Mouse (Mus musculus) kidney, embryonic 16.5 days (tissue): ENCODE data around the gene Zfp85. TPM values are rescaled to one million over a fixed set of nuclear protein-coding genes. Genes with fewer than 3 reads are reported as not detected.
"Not testable (repeated sequence)": the region's sequence is repeated elsewhere in the genome, so short reads cannot be mapped to it uniquely, and the experiment has no call there.

Experiments
- ATAC-seq: fragments of 200-750 bp; cut with Nextera tagmentation; 2 replicates; pipeline ENCODE4 v1.8.0; 2017; ENCODE audit warnings: moderate TSS enrichment; ENCODE audit not compliant: low FRiP score, low TSS enrichment
- H3K27ac ChIP-seq: fragments of 300-500 bp; sonication (generic); 2 replicates; pipeline ENCODE4 v1.5.1; 2014; ENCODE audit warnings: low read length
- H3K27me3 ChIP-seq: fragments of 300-500 bp; sonication (generic); 2 replicates; pipeline ENCODE4 v1.6.1; 2014; ENCODE audit warnings: low read length, control low read depth, mixed read lengths; ENCODE audit not compliant: insufficient read depth
- H3K36me3 ChIP-seq: fragments of 300-500 bp; sonication (generic); 2 replicates; pipeline ENCODE4 v1.6.1; 2014; ENCODE audit warnings: low read length, control low read depth, mixed read lengths; ENCODE audit not compliant: insufficient read depth
- H3K4me1 ChIP-seq: fragments of 300-500 bp; sonication (generic); 2 replicates; pipeline ENCODE4 v1.6.1; 2014; ENCODE audit warnings: low read length, control low read depth, mixed read lengths; ENCODE audit not compliant: insufficient read depth
- H3K4me2 ChIP-seq: fragments of 300-500 bp; sonication (generic); replicated peaks from 2 replicates; pipeline ENCODE4 v1.6.1; 2014; ENCODE audit warnings: low read depth, low read length
- H3K4me3 ChIP-seq: fragments of 300-500 bp; sonication (generic); 2 replicates; pipeline ENCODE4 v1.5.1; 2014; ENCODE audit warnings: mild to moderate bottlenecking, low read length
- H3K9ac ChIP-seq: fragments of 300-500 bp; sonication (generic); replicated peaks from 2 replicates; pipeline ENCODE4 v1.6.1; 2014; ENCODE audit warnings: low read length
- H3K9me3 ChIP-seq: fragments of 300-500 bp; sonication (generic); 2 replicates; pipeline ENCODE4 v1.6.1; 2016; ENCODE audit warnings: low read length, control low read depth
- WGBS: fragments of 180-500 bp; shearing (Covaris S2); extraction: QIAGEN DNeasy Blood & Tissue Kit; methylation state at CpG from one replicate; pipeline ENCODE4 v1.1.7; 2014; 5-methylcytosine and 5-hydroxymethylcytosine counted together
- polyA plus RNA-seq: library from polyadenylated mRNA; unstranded; fragments of >200 nt; fragmentation: Nextera tagmentation; extraction: Ambion mirVana; gene quantifications from 2 replicates; pipeline ENCODE4 v1.2.1, GENCODE M21; 2015

The Zfp85 gene
- polyA plus RNA-seq, result 6.3 and 6.4 TPM in 2 replicates

DNA sequence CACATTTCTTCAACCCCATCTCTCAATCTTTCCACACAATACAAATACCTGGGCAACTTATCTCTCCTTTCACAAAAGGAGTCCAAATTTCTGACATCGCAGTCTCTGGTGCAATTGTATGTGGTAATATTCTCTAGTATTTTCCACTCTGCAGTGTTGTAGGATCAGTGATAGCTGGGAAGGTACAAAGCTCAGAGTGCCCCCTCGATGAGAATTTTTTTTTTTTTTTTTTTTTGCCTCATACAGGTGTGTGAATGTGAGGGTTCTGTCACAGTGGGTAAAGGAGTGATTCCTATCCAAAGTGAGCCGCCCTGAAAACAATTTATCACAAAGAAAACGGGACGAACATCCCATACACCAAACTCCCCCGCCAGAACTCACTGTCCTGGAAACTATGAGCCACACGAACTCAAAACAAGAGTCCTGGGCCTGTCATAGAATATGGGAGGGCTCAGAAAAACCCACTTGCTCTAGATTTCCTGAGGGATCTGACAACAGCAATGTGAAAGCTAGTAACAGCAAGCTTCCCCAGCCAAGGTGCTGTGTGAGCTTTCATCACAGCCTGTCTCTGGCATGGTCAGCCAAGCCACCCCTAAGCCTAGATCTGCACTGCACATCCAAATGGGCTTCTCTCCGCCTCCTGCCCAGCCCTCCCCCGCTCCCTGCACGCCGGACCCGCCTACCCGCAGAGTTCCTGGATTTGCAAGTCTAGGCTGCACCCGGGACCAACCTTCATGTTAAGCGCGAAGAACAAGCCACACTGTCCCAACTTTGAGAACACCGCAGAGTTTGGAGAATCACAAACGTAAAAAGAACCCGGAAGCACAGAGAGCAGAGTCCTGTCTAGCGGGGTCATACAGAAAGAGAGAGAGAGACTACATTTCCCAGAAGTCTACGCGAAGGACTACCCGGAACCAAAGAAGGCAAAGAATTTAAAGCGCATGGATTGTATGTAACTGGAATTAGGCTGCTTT, at the start of gene Zfp85:
Gene Zfp85, minus strand, starts transcription at position 896 of the 974 bp plus-strand sequence.
- 5% methylated on average over 24 of the region's 24 CpGs for WGBS

GRCm38 (mm10) chr13:67799151-67799550, 44.1 kb upstream of the Zfp85 start:
- ATAC-seq, H3K9ac ChIP-seq, H3K4me2 ChIP-seq, H3K27me3 ChIP-seq, H3K9me3 ChIP-seq, H3K36me3 ChIP-seq, H3K27ac ChIP-seq, H3K4me3 ChIP-seq, H3K4me1 ChIP-seq: not testable (repeated sequence)
- WGBS, result 84% methylated on average over 3 of the region's 3 CpGs

More for the DNA sequence above, at the start of gene Zfp85:
- H3K27me3 ChIP-seq, result no peaks in the 10 kb centered on the region
- peaks cover 5% of the 10 kb centered on the region for H3K36me3 ChIP-seq
- no peaks in the 10 kb centered on the region for H3K9me3 ChIP-seq
- peak within 1 kb of the TSS; percentile 57 for H3K4me2 ChIP-seq
- H3K9ac ChIP-seq, result peak within 1 kb of the TSS; percentile 58
- peaks cover 4% of the 10 kb centered on the region; the same call in 1 of the 2 replicates for H3K4me1 ChIP-seq
- H3K27ac ChIP-seq, result peak within 1 kb of the TSS; percentile 74
- ATAC-seq, result peak; percentile 96
- H3K4me3 ChIP-seq, result peak within 1 kb of the TSS; percentile 59

- Histone ChIP-seq H3K4me3 (no peak overlapping the region), H3K36me3 (no peaks in the 10 kb centered on the region), H3K4me1 (no peaks in the 10 kb centered on the region), H3K9ac (no peak overlapping the region), H3K4me2 (no peak overlapping the region), H3K9me3 (no peaks in the 10 kb centered on the region), H3K27me3 (no peaks in the 10 kb centered on the region), H3K27ac (no peak overlapping the region)
- 89% methylated on average over 3 of the region's 3 CpGs for WGBS
- ATAC-seq, result no peak
These were observed 43.6 kb upstream of the Zfp85 start for GRCm38 (mm10) chr13:67798618-67799017.

DNA sequence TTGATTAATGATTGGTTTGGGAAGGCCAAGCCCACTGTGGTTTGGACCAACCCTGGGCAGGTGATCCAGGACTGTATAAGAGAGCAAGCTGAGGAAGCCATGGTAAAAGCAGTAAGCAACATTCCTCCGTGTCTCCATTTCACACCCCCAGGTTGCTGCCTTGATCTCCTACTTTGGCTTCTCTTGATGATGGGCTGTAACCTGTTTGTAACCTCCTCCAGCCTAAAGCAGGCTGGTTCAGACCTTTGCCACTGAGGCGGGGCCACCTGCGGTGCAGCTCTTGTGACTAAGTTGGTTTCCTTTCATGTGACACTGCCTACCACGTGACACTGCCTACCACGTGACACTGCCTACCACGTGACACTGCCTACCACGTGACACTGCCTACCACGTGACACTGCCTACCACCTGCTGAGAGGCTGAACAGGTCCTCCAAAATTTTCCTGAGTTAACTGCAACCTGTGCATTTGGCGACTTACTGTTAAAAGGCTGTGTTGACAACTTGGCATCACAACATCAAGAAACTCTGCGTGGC, 37.0 kb upstream of the Zfp85 start:
- no peak overlapping the region for H3K9ac ChIP-seq
- no peaks in the 10 kb centered on the region for H3K27me3 ChIP-seq
- peaks cover 7% of the 10 kb centered on the region for H3K36me3 ChIP-seq
- ATAC-seq, result no peak
- no peaks in the 10 kb centered on the region for H3K4me1 ChIP-seq
- no peak overlapping the region for H3K4me2 ChIP-seq
- WGBS, result 95% methylated on average over 10 of the region's 10 CpGs
- H3K9me3 ChIP-seq, result peaks cover 12% of the 10 kb centered on the region
- H3K4me3 ChIP-seq, result no peak overlapping the region
- no peak overlapping the region for H3K27ac ChIP-seq

DNA sequence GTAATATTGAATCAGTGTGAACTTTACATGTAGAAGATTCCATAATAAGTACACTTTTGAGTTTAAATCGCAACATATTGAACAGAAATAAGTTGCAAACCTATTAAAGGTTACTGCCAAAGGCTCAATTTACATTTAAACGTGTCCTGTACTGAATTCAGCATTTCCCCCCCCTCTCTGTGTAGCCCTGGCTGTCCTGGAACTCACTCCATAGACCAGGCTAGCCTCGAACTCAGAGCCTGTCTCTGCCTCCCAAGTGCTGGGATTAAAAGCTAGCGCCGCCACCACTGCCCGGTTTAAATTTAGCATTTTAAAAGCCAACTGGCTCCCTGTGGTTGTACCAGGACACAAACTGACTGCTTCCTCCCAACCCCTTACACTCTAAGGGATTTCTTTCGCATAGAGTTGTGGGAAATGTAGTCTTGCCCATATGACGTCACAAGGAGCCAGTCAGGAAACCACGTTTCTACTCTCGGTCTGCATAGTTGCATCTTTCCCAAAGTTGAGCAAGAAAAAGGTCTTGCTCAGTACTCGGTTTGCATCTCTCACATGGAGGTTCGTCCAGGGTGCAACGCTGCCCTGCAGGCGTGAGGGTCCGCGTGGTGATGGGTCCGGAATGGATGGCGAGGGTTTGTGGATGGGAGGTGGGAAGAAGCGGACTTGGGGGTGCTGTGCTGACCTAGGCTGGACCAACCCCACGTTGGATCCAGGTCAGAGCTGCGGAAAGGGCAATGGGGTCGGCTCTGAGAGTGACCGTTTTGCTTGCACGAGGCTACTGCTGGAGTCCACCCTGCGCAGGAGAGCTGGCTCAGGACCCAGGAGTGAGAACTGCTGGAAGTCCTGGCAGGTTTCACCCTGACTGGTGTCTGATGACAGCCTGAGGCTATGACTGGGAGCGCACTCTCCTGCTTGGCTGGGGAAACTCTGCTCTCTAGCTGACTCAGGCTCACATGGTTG, 24.5 kb upstream of the Zfp85 start, which contains the start of gene Zfp493:
Gene Zfp493, plus strand, starts transcription at position 429 of the 957 bp plus-strand sequence.
- H3K9me3 ChIP-seq, result no peaks in the 10 kb centered on the region
- 9% methylated on average over 26 of the region's 26 CpGs for WGBS
- peak within 1 kb of the TSS; percentile 72 for H3K4me2 ChIP-seq
- H3K4me3 ChIP-seq, result peak within 1 kb of the TSS; percentile 69
- peak; percentile 97 for ATAC-seq
- H3K9ac ChIP-seq, result peak within 1 kb of the TSS; percentile 74
- 0 out of 2 replicates have a peak, but pooled peaks cover 3% of the 10 kb centered on the region for H3K4me1 ChIP-seq
- H3K36me3 ChIP-seq, result no peaks in the 10 kb centered on the region
- H3K27ac ChIP-seq, result peak within 1 kb of the TSS; percentile 50; the same call in 1 of the 2 replicates
- no peaks in the 10 kb centered on the region for H3K27me3 ChIP-seq

- no peaks in the 10 kb centered on the region for H3K4me1 ChIP-seq
- no peaks in the 10 kb centered on the region for H3K27me3 ChIP-seq
- ATAC-seq, result no peak
- H3K9ac ChIP-seq, result no peak overlapping the region
- H3K27ac ChIP-seq, result no peak overlapping the region
- no peaks in the 10 kb centered on the region for H3K9me3 ChIP-seq
- 83% methylated on average over 2 of the region's 2 CpGs for WGBS
- H3K4me2 ChIP-seq, result no peak overlapping the region
- H3K4me3 ChIP-seq, result no peak overlapping the region
- H3K36me3 ChIP-seq, result no peaks in the 10 kb centered on the region
These were observed 8.2 kb upstream of the Zfp85 start for GRCm38 (mm10) chr13:67763031-67763768.

DNA sequence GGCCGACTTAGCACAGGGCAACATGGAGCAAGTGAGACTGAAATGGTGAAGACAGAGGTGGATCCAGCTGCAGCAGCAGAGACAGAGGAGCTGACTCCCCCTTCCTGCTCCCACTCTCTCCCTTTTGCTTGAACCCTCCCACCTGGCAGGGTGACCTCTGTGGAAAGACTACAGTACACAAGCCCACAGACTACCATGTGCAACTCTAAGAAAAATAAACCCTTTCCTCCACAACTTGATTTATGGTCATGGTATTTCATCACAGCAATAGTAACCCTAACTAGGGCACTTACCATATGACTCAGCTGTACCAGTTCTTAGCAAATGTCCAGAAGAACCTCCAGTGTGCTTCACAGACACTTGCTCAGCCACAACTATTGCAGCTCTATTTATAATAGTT, 4.9 kb upstream of the Zfp85 start:
- Histone ChIP-seq H3K4me1 (no peaks in the 10 kb centered on the region), H3K36me3 (no peaks in the 10 kb centered on the region), H3K27ac (no peak overlapping the region), H3K9ac (no peak overlapping the region), H3K4me3 (no peak overlapping the region), H3K4me2 (no peak overlapping the region), H3K9me3 (no peaks in the 10 kb centered on the region), H3K27me3 (no peaks in the 10 kb centered on the region)
- no peak for ATAC-seq
- WGBS, result 44% methylated on average over 1 of the region's 1 CpGs

DNA sequence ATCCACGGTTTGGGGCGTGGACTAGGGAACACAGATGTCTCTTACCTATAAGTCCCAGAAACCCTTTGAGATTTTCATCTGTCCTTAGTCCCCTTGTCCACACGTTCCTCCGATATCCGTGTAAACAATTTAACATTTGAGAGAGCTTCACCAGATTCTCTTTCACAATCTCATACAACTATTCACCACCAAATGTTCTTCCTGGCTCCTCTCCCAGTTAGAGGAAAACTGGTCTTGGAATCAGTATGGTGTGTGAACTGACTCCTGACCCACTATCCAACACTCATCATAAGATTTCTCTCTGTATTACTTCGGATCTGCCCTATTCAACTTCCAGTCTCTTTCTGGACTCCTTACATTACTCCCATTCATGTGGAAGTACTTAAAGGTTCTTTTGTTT, 733 bp upstream of the Zfp85 start:
- Histone ChIP-seq H3K36me3 (peaks cover 5% of the 10 kb centered on the region), H3K9ac (no peak overlapping the region), H3K27me3 (no peaks in the 10 kb centered on the region), H3K4me2 (no peak overlapping the region), H3K27ac (no peak overlapping the region), H3K9me3 (no peaks in the 10 kb centered on the region), H3K4me1 (peaks cover 4% of the 10 kb centered on the region; the same call in 1 of the 2 replicates), H3K4me3 (no peak overlapping the region)
- ATAC-seq, result no peak
- 91% methylated on average over 6 of the region's 6 CpGs for WGBS

DNA sequence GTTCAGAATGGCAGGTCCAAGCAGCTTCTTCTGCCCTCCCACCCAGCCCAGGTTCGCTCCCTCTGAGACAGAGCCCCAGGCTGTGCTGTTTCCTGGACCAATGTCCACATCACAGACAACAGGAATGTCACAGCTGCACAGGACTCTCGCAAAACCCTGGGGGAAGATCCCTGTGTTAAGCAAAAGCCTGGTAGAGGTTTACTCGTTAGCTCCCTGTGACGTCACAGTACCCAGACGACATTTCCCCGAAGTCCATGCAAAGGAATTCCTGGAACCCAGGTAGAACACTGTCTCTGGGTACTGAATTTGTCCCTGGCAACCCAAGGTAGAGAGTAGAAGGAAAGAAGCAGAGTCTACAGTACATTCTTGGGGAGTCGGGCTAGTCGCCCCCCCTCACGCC, 11.1 kb downstream of the Zfp85 start:
- Histone ChIP-seq H3K9ac (no peak overlapping the region), H3K36me3 (peaks cover 13% of the 10 kb centered on the region), H3K4me3 (no peak overlapping the region), H3K4me1 (no peaks in the 10 kb centered on the region), H3K4me2 (no peak overlapping the region), H3K27ac (no peak overlapping the region), H3K9me3 (peaks cover 11% of the 10 kb centered on the region), H3K27me3 (no peaks in the 10 kb centered on the region)
- WGBS, result 94% methylated on average over 9 of the region's 9 CpGs
- ATAC-seq, result no peak
